Mouse (Mus musculus) limb, embryonic 12.5 days (tissue): Measurements from ENCODE around the gene Gabpa. TPM values are rescaled to one million over a fixed set of nuclear protein-coding genes. Genes with fewer than 3 reads are reported as not detected.

ENCODE experiments used
- ATAC-seq: fragments of 200-750 bp; cut with Nextera tagmentation; 2 replicates; pipeline ENCODE4 v1.8.0; 2017; ENCODE audit warnings: low read depth, moderate TSS enrichment; ENCODE audit not compliant: insufficient number of reproducible peaks, insufficient read depth, low FRiP score, low TSS enrichment
- H3K27ac ChIP-seq: fragments of 300-500 bp; sonication (generic); 2 replicates; pipeline ENCODE4 v1.5.1; 2016; ENCODE audit warnings: mild to moderate bottlenecking, moderate library complexity
- H3K27me3 ChIP-seq: fragments of 300-500 bp; sonication (generic); 2 replicates; pipeline ENCODE4 v1.6.1; 2016; ENCODE audit warnings: mild to moderate bottlenecking, moderate library complexity
- H3K36me3 ChIP-seq: fragments of 300-500 bp; sonication (generic); 2 replicates; pipeline ENCODE4 v1.6.1; 2016; ENCODE audit warnings: mild to moderate bottlenecking, moderate library complexity
- H3K4me1 ChIP-seq: fragments of 300-500 bp; sonication (generic); replicated peaks from 2 replicates; pipeline ENCODE4 v1.6.1; 2016
- H3K4me2 ChIP-seq: fragments of 300-500 bp; sonication (generic); 2 replicates; pipeline ENCODE4 v1.6.1; 2016; ENCODE audit warnings: mild to moderate bottlenecking, moderate library complexity
- H3K4me3 ChIP-seq: fragments of 300-500 bp; sonication (generic); replicated peaks from 2 replicates; pipeline ENCODE4 v1.5.1; 2016; ENCODE audit warnings: mild to moderate bottlenecking
- H3K9ac ChIP-seq: fragments of 300-500 bp; sonication (generic); replicated peaks from 2 replicates; pipeline ENCODE4 v1.6.1; 2016; ENCODE audit warnings: mild to moderate bottlenecking, moderate library complexity
- H3K9me3 ChIP-seq: fragments of 300-500 bp; sonication (generic); 2 replicates; pipeline ENCODE4 v1.6.1; 2016; ENCODE audit warnings: mild to moderate bottlenecking, moderate library complexity
- WGBS: fragments of 180-500 bp; shearing (Covaris S2); methylation state at CpG from one replicate; pipeline ENCODE4 v1.1.7; 2016; 5-methylcytosine and 5-hydroxymethylcytosine counted together
- polyA plus RNA-seq: library from polyadenylated mRNA; unstranded; fragments of >200 nt; fragmentation: Nextera tagmentation; extraction: Ambion mirVana; gene quantifications from 2 replicates; pipeline ENCODE4 v1.2.1, GENCODE M21; 2016

Gene Gabpa
- polyA plus RNA-seq, 1 experiment from 2014 or later = 39.0 TPM

- H3K36me3 ChIP-seq = no peaks in the 10 kb centered on the region
- no peak overlapping the region for H3K9ac ChIP-seq
- WGBS = 83% methylated on average over 1 of the region's 1 CpGs
- no peak overlapping the region for H3K4me3 ChIP-seq
- H3K4me1 ChIP-seq = no peaks in the 10 kb centered on the region
- H3K4me2 ChIP-seq = no peak overlapping the region
- H3K27ac ChIP-seq = no peak overlapping the region
- no peaks in the 10 kb centered on the region for H3K27me3 ChIP-seq
- H3K9me3 ChIP-seq = no peaks in the 10 kb centered on the region
- no peak for ATAC-seq
Observed at GRCm38 (mm10) chr16:84810254-84810653, 24.5 kb upstream of the Gabpa start.

- Histone ChIP-seq H3K27ac (no peak overlapping the region), H3K27me3 (no peaks in the 10 kb centered on the region), H3K4me2 (no peak overlapping the region), H3K4me3 (no peak overlapping the region), H3K9me3 (no peaks in the 10 kb centered on the region), H3K4me1 (no peaks in the 10 kb centered on the region), H3K9ac (no peak overlapping the region), H3K36me3 (no peaks in the 10 kb centered on the region)
- WGBS = 85% methylated on average over 8 of the region's 8 CpGs
- no peak for ATAC-seq
Observed at GRCm38 (mm10) chr16:84813852-84814251, 20.9 kb upstream of the Gabpa start.

GRCm38 (mm10) chr16:84814511-84814910 is 20.2 kb upstream of the Gabpa start:
- H3K9me3 ChIP-seq = no peaks in the 10 kb centered on the region
- H3K36me3 ChIP-seq = no peaks in the 10 kb centered on the region
- no peaks in the 10 kb centered on the region for H3K27me3 ChIP-seq
- H3K4me2 ChIP-seq = no peak overlapping the region
- no peak for ATAC-seq
- H3K9ac ChIP-seq = no peak overlapping the region
- no peaks in the 10 kb centered on the region for H3K4me1 ChIP-seq
- H3K27ac ChIP-seq = no peak overlapping the region
- H3K4me3 ChIP-seq = no peak overlapping the region
- 81% methylated on average over 8 of the region's 8 CpGs for WGBS

- no peak for ATAC-seq
- H3K4me1 ChIP-seq = no peaks in the 10 kb centered on the region
- H3K9ac ChIP-seq = no peak overlapping the region
- H3K27ac ChIP-seq = no peak overlapping the region
- H3K4me3 ChIP-seq = no peak overlapping the region
- peaks cover 12% of the 10 kb centered on the region; the same call in 1 of the 2 replicates for H3K36me3 ChIP-seq
- H3K9me3 ChIP-seq = no peaks in the 10 kb centered on the region
- no peak overlapping the region for H3K4me2 ChIP-seq
- WGBS = 38% methylated on average over 7 of the region's 7 CpGs
- no peaks in the 10 kb centered on the region for H3K27me3 ChIP-seq
Observed at GRCm38 (mm10) chr16:84817423-84817822, 17.3 kb upstream of the Gabpa start.

GRCm38 (mm10) chr16:84825009-84825408 is 9.7 kb upstream of the Gabpa start:
- no peaks in the 10 kb centered on the region for H3K27me3 ChIP-seq
- H3K4me3 ChIP-seq = no peak overlapping the region
- 82% methylated on average over 6 of the region's 6 CpGs for WGBS
- H3K36me3 ChIP-seq = peaks cover 77% of the 10 kb centered on the region
- H3K9me3 ChIP-seq = no peaks in the 10 kb centered on the region
- H3K9ac ChIP-seq = no peak overlapping the region
- ATAC-seq = no peak
- no peak overlapping the region for H3K4me2 ChIP-seq
- H3K27ac ChIP-seq = no peak overlapping the region
- no peaks in the 10 kb centered on the region for H3K4me1 ChIP-seq

GRCm38 (mm10) chr16:84831696-84832095 is 3.0 kb upstream of the Gabpa start:
- ATAC-seq = no peak
- Histone ChIP-seq H3K4me3 (no peak overlapping the region), H3K9ac (no peak overlapping the region)

GRCm38 (mm10) chr16:84832736-84833135 is 2.0 kb upstream of the Gabpa start:
- 94% methylated on average over 5 of the region's 5 CpGs for WGBS
- Histone ChIP-seq H3K36me3 (peaks cover 53% of the 10 kb centered on the region), H3K9me3 (no peaks in the 10 kb centered on the region), H3K4me3 (no peak overlapping the region), H3K27ac (no peak overlapping the region), H3K4me1 (peaks cover 17% of the 10 kb centered on the region), H3K4me2 (no peak overlapping the region), H3K27me3 (no peaks in the 10 kb centered on the region), H3K9ac (no peak overlapping the region)
- no peak for ATAC-seq

More at GRCm38 (mm10) chr16:84831696-84832095, 3.0 kb upstream of the Gabpa start:
- peaks cover 12% of the 10 kb centered on the region for H3K4me1 ChIP-seq
- no peak overlapping the region for H3K4me2 ChIP-seq
- 90% methylated on average over 5 of the region's 5 CpGs for WGBS
- H3K27ac ChIP-seq = no peak overlapping the region
- H3K36me3 ChIP-seq = peaks cover 63% of the 10 kb centered on the region
- no peaks in the 10 kb centered on the region for H3K9me3 ChIP-seq
- H3K27me3 ChIP-seq = no peaks in the 10 kb centered on the region

GRCm38 (mm10) chr16:84834344-84834743 is 381 bp upstream of the Gabpa start:
- peak overlapping the region; percentile 97 for H3K9ac ChIP-seq
- peaks cover 44% of the 10 kb centered on the region for H3K36me3 ChIP-seq
- WGBS = under 1% methylated on average over 22 of the region's 22 CpGs
- no peaks in the 10 kb centered on the region for H3K9me3 ChIP-seq
- no peaks in the 10 kb centered on the region for H3K27me3 ChIP-seq
- H3K4me2 ChIP-seq = peak overlapping the region; percentile 70
- H3K4me1 ChIP-seq = peaks cover 17% of the 10 kb centered on the region
- ATAC-seq = no peak
- H3K4me3 ChIP-seq = peak overlapping the region; percentile 86
- peak overlapping the region; percentile 98 for H3K27ac ChIP-seq

- H3K27ac ChIP-seq = peak within 1 kb of the TSS; percentile 98
- peak within 1 kb of the TSS; percentile 86 for H3K4me3 ChIP-seq
- peak; percentile 47 for ATAC-seq
- WGBS = under 1% methylated on average over 56 of the region's 57 CpGs
- H3K9ac ChIP-seq = peak within 1 kb of the TSS; percentile 97
- H3K36me3 ChIP-seq = peaks cover 39% of the 10 kb centered on the region
- no peaks in the 10 kb centered on the region for H3K9me3 ChIP-seq
- peak within 1 kb of the TSS; percentile 70 for H3K4me2 ChIP-seq
- H3K27me3 ChIP-seq = no peaks in the 10 kb centered on the region
- peaks cover 17% of the 10 kb centered on the region for H3K4me1 ChIP-seq
Observed at GRCm38 (mm10) chr16:84835441-84835822, 707 bp downstream of the Gabpa start, which contains the start of gene Atp5j. Atp5j (minus strand) TSS chr16:84835625.

- no peaks in the 10 kb centered on the region for H3K9me3 ChIP-seq
- H3K4me1 ChIP-seq = peaks cover 17% of the 10 kb centered on the region
- WGBS = 7% methylated on average over 29 of the region's 29 CpGs
- H3K4me3 ChIP-seq = peak overlapping the region; percentile 86
- peak overlapping the region; percentile 97 for H3K9ac ChIP-seq
- peak; percentile 56 for ATAC-seq
- H3K36me3 ChIP-seq = peaks cover 38% of the 10 kb centered on the region
- no peaks in the 10 kb centered on the region for H3K27me3 ChIP-seq
- H3K27ac ChIP-seq = peak overlapping the region; percentile 98
- peak overlapping the region; percentile 70 for H3K4me2 ChIP-seq
Observed at GRCm38 (mm10) chr16:84835823-84836743, 1.4 kb downstream of the Gabpa start.

- no peak overlapping the region for H3K4me3 ChIP-seq
- no peaks in the 10 kb centered on the region for H3K9me3 ChIP-seq
- no peak overlapping the region for H3K4me2 ChIP-seq
- H3K9ac ChIP-seq = no peak overlapping the region
- H3K27ac ChIP-seq = no peak overlapping the region
- H3K27me3 ChIP-seq = no peaks in the 10 kb centered on the region
- WGBS = 86% methylated on average over 2 of the region's 2 CpGs
- peaks cover 32% of the 10 kb centered on the region for H3K36me3 ChIP-seq
- no peak for ATAC-seq
- H3K4me1 ChIP-seq = peaks cover 17% of the 10 kb centered on the region
Observed at GRCm38 (mm10) chr16:84838576-84838975, 3.9 kb downstream of the Gabpa start.
